Mouse (Mus musculus) frontal cortex, postnatal 36 days (tissue): Measurements from ENCODE around the gene Trim65.
"Not testable (repeated sequence)": the region's sequence is repeated elsewhere in the genome, so short reads cannot be mapped to it uniquely, and the experiment has no call there.

Experiments
- DNase-seq, 2 experiments: peaks; one replicate each; pipeline ENCODE4 v3.0.0; 2022; ENCODE audit warnings: low spot score in 2 of 2

Trim65 gene

DNA sequence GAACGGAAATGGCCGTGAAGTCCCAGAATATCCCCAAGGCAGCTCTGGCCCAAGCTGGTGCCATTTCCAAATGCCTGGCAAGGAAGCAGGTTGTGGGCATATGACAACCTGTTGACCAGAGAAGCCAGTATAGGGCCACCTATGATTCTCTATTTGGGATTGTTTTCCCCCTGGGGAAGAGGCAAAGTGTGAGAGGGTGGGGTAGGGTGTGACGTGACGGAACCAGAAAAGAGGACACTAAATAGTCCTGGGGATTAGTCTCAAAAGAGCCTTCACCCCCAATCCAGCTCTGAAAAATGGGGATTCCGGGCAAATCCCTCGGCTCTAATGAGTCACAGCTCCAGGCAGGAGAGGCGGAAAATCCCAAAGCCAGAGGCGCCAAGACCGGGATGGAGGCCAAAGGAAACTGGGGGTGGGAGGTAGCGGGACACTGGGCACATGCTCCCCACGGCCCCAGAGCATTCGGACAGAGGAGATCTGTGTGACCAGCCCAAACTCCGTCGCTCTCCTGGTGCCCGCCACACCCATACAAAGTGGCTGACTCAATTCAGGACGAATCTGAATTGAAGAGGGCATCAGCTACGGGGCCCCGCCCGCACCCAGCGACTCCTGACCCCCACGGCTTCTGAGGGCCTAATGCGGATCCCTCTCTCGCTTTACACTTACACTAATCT is 22.3 kb downstream of the Trim65 start:
- peak; percentile 43 to 46 for DNase-seq

DNA sequence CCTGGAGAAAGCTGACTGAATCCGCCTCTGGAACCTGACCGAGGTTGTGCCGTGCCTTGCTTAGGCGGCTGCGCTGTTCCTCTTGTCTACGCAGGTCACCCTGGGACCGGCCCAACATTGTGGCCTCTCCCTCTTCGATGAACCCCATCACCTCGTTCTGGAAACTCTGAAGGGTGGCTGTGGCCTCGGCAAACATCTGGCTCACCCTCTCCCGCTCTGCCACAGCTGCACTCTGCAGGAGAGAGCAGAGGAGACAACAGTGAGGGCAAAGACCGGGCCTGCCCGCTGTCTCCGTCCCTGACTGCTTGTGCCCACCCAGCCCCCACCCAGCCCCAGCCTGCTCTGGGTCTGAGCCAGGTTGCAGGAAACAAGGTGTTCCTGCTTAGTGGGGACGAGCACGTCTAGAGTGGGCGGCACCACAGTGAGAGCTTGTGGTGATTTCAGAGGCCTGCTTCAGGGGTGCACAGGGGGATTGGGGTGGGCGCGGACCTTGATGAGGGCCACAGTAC is 23.1 kb downstream of the Trim65 start:
- no peak for DNase-seq

DNA sequence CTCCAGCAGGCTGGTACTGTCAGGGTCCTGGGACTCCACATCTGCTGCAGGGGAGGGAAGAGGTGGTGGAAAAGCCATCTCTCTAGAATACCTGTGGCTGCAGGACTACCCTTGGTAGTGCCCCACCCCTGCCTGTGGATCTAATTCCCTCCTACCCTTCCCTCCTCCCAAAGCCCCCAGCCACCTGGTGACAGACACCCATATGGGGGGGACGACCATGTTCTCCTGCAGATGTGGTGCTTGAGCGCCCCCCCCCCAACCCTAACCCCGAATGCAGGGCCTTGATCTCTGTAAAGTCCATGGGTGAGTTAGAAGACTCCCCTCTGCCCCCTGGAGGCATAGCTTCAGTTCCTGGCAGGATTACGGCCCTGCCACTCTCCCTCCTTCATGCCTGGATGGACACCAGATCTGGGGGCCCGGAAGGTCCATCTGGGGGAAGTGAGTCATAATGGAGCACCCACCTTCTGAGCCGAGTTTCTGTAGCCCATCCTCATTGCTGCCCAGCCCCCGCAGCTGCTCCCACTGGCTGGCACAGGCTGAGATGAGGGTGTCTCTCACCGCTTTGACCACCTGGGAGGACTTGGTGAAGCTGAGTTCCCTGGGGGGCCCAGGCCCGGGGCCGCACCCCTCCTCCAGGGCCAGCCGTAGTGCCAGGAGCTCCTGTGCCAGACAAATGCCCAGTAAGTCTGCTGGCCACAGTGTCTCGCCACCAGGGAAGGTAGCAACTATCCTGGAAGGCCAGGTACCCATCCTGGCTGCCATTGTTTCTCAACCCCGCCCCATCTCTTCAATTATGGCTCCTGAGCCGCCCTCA is 23.8 kb downstream of the Trim65 start:
- DNase-seq: no peak

DNA sequence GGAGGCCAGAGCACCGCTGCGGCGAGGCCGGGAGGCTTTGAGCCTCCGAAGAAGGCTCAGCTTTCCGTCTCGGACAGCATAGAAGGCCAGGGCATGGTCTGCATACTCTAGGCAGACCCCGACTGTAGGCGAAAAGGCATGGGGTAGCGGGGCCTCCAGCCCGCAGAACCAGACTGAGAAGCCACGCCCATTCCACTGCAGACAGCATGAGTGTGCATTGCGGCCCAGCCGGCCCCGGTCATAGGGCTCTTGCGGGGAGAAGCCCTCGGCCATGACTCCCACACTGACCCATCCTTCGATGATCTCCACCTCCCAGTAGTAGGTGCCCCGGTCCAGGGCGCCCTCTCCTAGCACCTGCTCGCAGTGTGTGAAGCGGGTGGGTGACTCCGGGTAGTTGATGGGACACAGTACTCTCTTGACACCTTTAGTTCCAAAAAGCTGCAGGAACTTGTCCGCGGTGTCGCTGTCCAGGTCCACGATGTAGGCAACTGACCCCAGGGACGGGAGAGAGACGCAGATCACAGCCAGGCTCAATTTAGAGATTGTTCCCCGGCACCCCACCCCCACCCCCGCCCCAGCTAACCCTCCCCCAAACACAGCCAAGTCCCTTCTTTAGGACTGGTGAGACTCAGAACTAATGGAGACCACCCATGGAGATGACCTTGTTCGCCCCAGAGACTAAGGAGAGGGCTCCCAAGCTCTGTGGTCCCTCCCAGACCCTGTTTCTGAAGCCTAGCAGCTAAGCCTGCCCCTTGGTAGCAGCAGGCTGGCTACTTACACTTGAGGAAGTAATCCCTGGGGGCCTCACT is 24.6 kb downstream of the Trim65 start:
- DNase-seq: no peak

DNA sequence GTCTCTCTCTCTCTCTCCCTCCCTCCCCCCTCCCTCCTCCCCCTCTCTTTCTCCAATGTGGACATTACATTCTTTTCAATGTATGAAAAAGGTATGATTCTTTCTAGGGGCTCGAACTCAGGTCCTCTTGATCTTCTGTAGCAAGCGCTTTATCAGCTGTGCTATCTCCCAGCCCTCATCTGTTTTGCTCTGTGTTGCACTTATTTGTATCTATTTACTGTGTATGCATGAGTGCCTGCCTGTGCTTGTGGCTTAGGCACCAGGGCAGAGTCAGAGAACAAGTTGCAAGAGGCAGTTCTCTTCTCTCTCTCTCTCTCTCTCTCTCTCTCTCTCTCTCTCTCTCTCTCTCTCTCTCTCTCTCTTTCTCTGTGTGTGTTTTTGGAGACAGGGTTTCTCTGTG is 25.9 kb downstream of the Trim65 start:
- DNase-seq: no peak

DNA sequence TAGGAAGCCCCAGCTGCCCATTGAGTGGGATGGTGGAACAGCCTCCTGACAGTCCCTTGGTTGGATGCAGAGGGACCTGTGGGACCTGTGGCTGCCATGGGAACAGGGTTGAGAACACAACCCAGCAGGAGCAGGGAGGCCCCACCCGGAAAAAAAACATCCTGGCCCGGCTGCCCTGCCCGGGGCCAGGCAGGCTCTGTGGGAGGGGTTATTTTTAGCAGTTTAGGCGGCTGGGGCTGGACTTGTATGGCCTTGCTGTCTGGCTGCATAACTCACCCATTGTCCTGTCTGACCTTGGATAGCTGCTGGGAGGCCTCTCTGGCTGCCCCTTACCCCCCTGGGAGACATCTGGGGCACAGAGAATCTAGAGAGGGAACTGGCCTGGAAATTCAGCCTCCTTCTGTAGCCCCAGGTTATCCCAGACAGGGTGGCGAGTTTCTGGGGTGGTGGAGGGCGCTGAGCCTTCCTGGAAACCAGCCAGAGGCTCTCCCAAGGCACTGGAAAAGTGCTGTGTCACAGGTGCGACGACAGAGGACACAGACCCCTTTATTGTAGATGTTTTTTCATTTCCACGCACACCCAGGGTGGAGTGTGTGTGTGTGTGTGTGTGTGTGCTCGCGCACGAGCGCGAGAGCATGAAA is 26.8 kb downstream of the Trim65 start:
- no peak for DNase-seq

DNA sequence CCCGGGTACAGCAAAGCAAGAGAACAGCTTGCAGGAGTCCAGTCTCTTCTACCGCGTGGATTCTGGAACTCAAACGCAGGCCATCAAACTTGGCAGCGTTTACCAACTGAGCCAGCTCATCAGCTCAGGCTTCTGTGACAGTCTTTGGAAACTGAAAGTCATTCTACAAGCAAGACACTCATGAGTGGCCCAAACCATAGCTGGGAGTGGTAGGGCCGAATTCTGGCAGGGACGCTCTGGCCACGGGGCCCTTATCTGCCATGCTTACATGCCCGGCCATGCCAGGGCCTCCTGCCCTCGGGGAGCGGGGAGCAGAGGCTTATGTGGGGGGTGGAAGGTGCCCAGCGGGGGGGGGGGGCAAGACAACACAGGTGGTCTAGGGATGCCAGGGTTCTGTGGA is 27.4 kb downstream of the Trim65 start:
- no peak for DNase-seq

DNA sequence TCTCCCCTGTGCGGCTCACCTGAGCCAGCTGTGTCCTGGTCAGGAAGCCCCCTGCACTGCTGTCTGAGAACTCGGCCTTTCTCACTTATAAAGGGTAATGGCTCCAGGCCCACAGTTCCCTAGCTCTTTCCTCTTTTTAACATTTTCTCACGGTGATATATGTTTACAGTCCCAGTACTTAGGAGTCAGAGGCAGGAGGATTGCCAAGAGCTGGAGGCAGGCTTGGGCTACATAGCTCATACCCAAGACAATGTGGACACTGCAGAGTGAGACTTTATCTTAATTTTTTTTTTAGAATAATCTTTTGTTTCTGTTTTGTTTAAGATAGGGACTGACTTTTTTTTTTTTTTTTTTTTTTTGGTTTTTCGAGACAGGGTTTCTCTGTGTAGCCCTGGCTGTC is 28.5 kb downstream of the Trim65 start:
- no peak for DNase-seq

DNA sequence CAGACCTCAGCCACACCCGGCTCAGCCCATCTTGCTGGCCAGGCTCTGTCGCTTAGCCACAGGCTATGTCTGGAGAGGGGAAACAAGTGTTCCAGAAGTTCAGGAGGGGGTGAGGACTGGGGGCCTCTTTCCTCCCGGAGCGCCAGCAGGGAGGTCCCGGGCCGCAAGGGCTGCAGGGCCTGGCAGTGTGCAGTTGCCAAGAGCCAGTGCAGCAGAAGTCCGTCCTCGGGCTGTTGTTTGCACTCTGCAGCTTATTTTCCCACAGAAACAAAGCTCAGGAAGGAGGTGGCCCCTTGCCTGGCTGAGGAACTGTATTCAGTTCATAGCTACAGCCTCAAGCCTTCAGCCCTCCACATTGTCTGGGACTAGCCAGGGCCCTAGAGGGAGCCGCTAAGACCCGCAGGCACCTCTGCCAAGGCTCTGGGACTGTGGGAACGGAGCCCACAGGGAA is 29.0 kb downstream of the Trim65 start:
- DNase-seq: no peak

DNA sequence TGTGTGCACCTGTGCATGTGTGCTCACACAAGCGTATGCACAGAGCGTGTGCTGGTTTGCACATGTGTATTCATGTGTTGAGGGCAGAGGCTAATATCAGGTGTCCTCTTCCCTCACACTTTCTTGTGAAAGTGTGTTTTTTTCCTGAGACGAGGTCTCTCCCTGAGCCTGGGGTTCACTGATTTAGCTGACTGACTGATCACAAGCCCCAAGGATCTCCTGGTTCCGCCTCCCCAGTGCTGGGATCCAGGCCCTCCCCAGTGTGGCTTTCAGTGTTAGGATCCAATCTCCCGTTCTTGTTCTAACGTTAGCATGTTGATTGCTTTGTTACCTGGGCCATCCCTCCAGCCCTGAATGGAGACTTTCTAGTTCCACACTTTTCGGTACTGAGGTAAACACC is 30.1 kb downstream of the Trim65 start:
- no peak for DNase-seq

DNA sequence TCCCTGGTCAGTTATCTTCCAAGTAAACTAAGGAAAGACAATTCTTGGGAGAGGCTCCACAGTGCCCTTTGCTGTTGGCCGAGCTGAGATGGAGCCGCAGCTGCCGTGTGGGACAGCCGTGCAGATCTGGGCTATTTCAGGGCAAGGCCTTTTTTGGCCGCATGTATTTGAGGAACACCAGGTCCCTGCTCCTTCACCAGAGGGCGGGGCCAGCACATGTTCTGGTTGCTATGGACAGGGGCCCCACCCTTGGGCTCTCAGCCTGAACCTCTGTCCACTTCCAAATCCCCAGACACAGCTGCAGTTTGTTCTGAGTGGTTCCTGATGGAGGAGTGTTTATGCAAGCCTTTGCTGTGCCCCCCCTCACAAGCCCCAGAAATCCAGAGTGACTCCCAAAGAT is 30.5 kb downstream of the Trim65 start:
- no peak for DNase-seq

DNA sequence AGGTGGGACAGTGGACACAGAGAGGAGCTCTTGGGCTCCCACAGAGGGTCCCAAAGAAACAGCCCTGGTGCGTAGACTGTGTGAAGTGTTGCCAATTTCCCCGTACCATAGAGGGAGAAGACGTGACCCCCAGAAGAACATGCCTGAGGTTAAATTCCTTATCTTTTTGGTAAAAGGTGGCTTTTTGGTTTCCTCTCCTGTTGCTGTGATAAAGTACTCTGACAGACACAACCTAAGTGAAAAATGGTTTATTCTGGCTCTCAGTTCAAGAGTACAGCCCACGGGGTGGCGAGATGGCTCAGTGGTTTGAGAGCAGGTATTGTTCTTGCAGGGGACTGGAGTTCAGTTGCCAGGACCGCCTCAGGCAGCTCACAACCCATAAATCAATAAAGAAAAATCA is 31.5 kb downstream of the Trim65 start:
- no peak for DNase-seq

DNA sequence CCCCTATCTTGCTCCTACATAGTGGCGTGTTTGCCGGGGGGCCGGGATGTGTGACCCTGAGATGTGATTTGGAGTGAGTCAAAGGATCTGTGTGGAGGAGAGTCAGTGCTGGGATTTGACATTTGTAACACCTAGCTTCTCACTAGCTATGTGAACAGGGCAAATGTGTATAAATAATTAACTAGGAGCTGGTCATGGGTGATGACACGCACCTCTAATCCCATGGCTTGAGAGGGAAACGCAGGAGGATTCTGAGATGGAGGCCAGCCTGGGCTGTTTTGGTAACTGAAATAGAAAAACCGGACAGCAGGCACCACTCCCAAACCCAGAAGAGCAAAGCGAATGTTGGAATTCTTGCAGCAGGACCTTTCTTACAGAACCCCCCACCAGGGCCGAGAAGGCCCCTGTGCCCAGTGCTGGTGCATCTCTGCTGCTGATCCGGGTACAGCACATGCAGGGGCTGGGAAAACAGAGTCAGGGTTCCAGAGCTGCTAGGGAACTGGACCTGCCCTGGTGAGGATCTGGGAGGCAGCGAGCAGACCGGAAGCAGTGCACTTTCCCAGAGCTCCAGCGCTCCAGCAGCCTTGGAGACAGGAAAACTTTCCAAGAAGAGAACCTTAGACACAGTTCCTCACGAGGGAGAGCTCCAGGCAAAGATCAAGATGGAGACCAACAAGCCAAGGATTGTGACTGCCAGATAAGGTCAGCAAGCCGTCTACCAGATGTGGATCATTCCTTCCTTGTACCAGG is 32.0 kb downstream of the Trim65 start:
- no peak for DNase-seq

DNA sequence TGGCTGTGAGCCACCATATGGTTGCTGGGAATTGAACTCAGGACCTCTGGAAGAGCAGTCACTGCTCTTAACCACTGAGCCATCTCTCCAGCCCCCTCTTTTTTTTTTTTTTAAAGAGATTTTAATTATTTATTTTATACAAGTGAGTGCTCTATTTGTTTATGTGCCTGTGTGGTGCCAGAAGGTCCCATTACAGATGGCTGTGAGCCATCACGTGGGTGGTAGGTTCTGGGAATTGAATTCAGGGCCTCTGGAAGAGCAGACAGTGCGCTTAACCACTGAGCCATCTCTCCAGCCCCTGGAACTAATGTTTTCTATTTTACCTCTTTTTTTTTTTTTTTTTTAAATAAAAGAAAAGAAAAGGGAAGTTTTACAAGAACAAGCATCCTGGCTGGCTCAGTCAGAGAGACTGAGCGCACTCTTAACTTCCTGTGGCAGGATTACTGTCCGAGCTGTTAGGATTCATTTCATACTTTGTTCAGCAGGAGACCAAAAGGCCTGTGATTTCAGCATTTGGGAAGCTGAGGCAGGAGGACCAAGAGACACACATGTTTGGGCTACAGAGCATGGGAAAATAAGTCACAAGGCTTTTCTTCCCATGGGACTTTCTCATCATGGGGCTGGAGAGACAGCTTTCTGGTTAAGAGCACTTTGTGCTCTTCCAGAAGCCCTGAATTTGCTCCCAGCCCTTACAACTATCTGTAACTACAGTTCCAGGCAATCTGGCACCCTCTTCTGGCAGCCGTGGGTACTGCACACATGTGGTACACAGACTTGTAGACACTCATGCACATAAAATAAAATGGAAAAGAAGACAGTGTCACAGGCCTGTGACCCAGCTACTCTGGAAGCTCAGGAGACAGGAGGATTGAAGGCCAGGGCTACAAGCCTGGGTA is 34.5 kb downstream of the Trim65 start:
- DNase-seq: no peak

DNA sequence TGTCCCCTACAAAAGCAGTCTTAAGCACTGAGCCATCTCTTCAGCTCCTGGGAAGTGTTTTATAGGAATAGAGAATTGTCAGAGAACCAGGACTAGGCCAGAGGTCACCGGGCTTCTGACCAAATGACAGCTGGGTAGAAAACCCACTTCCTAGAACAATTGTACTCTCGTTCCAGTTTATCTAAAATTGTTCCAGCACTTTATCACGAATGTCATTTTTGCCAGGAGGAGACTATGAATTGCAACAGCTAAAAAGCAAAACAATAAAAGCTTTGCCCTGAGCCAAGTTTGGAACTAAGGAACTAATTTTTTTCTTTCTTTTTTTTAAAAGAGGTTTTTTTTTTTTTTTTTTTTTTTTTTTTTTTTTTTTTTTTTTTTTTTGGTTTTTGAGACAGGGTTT is 35.4 kb downstream of the Trim65 start:
- no peak for DNase-seq

DNA sequence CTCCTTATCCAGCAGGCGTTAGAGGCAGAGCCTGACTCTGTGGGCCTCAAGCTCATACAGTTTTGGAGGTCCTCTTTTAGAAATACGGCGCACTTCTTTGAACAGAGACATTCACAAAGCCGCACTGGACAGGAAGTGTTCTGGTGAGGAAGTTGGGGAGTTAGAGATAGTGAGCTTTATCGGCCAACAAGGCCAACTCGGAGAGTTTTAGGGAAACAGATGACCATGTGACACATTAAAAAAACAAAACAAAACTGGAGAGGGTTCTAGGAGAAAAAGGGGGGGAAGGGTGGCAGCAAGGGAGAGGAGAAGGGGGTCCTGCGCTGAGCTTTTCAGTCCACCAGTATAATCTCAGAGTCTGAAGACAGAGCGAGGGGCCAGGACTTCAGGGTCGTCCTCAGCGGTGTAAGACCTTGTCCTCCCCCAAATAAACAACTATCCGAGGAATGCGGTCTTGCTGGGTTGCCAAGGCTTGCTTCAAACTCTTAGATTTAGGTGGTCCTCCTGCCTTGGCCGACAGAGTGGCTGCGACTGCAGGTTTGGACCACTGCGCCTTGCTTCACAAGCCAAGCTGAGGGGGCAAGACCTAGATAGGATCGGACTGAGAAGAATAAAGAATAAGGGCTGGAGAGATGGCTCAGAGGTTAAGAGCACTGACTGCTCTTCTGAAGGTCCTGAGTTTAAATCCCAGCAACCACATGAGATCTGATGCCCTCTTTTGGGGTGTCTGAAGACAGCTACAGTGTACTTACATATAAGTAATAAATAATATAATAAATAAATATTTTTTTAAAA is 37.0 kb downstream of the Trim65 start:
- DNase-seq: no peak

DNA sequence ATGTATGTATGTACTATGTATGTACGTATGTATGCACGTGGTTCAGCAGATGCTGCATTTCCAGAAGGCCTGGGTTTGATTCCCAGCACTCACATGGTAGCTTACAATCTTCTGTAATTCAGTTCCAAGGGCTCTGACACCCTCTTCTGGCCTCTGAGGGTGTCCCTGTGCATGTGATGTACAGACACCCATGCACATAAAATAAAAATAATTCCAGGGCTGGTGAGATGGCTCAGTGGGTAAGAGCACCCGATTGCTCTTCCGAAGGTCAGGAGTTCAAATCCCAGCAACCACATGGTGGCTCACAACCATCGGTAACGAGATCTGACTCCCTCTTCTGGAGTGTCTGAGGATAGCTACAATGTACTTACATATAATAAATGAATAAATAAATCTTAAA is 38.0 kb downstream of the Trim65 start:
- not testable (repeated sequence) for DNase-seq

DNA sequence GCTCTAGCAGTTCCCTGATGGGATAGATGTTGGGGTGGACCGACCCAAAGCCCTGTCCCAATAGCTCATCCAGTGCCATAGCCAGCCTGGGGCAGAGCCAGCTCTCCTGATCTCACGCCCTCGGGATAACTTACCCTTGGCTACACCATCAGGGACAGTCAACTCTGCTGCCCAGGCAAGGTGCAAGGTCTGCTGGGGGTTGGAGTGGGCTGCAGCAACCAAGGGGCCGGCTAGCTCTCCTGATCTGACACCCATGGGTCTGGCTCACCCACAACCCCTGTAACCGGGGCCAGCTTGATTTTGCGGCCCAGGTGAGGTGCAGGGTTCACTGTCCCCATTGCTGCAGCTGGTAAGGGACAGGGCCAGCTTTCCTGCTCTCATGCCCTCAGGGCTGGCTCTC is 39.3 kb downstream of the Trim65 start:
- no peak for DNase-seq

DNA sequence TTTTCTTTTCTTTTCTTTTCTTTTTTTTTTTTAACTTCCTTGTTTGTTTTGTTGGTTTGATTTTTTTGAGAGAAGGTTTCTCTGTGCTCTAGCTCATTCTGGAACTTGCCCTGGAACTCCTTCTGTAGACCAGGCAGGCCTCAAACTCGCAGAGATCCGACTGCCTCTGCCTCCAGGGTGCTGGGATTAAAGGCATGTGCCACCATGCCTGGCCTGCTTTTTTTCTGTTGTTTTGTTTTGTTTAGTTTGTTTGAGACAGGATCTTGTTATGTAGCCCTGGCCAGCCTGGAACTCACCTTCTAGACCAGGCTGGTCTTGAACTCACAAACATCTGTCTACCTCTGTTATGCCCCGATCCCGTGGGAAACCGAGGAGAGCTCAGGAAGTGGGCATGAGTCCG is 41.4 kb downstream of the Trim65 start:
- DNase-seq: no peak
